ENCODE assay signal across 8 mouse cellular contexts in the genomic region with DNA sequence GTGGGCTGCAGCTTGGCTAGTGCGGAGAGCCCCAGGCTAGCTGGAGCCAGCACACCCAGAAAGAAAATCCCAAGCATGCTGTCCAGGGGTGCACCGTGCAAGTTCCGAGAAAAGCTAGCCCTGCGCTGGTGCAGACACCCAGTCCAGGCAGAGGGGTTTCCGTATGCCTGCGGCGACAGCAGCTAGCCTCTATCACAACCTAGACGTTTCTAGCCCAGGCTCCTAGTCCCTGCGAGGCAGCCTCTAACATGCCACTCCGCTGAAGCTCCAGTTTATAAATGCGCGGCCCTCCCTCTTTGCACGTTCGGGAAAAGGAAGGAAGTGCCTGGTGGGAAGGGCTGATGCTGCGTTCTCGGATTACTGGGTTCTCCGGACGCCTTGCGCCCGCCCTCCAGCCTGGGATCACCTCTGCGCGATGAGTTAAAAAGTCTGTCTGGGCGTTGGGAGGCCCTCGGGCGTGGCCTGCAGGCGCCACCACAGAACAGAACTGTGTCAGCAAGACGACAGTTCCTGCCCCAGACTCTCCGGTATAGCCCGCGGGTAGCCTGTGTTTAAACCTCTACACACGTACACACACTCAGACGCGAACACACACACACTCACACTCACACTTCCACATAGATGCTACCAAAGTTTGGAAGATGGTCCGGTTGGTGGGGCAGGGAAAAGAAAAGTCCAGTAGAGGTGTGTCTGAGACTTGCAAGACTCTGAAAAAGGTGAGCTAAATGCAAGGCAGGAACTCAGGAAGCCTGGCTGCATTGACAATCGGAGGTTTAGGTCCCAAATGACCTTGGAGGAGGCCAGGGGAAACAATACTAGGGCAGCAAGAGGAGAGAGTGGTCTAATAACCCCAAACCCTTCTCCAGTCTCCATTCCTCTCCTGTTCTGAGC. TPM values are rescaled to one million over a fixed set of nuclear protein-coding genes. Genes with fewer than 3 reads are reported as not detected.
DNase-seq lines count a peak whose midpoint lies in the region; ATAC-seq and TF ChIP-seq lines count a peak whose summit lies in the region.

A gene (minus strand): TSS at position 319 of the 891 bp plus-strand sequence.

- H3K9ac ChIP-seq in forebrain, embryonic 12.5 days, result peak within 1 kb of the TSS; percentile 44

- peak within 1 kb of the TSS; percentile 58 for H3K4me2 ChIP-seq in forebrain, embryonic 12.5 days

- no peak for TF ChIP-seq CTCF in left cerebral cortex, adult 2 months (IDR thresholded peaks at IDR 0.05)

- peak in 1 of 2 experiments; percentile 22 for DNase-seq in left cerebral cortex, adult 2 months (ENCODE audit: extremely low spot score in 1 of 2, low spot score in 2 of 2)
- no peak for DNase-seq in left cerebral cortex, adult 8-10 months (ENCODE audit: low spot score in 2 of 2)
- peak; percentile 77 to 83 for DNase-seq in heart, postnatal 14 days
- peak; percentile 82 to 90 for DNase-seq in kidney, postnatal 36 days
- peak; percentile 89 to 94 for DNase-seq in lung, postnatal 4 days
- DNase-seq in skeletal muscle tissue, adult 2 months (ENCODE audit: low read depth, low spot score), result peak; percentile 83
- DNase-seq in MN1 (ENCODE audit: low spot score), result no peak

- no peaks in the 10 kb centered on the region for H3K9me3 ChIP-seq in forebrain, embryonic 12.5 days

- 3% methylated on average over 35 of the region's 35 CpGs for WGBS in forebrain, embryonic 12.5 days

- H3K36me3 ChIP-seq in forebrain, embryonic 12.5 days (replicated peaks), result no peaks in the 10 kb centered on the region

- ATAC-seq in forebrain, embryonic 12.5 days (ENCODE audit: low FRiP score), result peak; percentile 24; the same call in 1 of the 2 replicates

- peak within 1 kb of the TSS; percentile 40 for H3K4me3 ChIP-seq in left cerebral cortex, adult 2 months
- H3K4me3 ChIP-seq in forebrain, embryonic 12.5 days (replicated peaks), result peak within 1 kb of the TSS; percentile 37

- H3K27me3 ChIP-seq in forebrain, embryonic 12.5 days, result peaks cover 49% of the 10 kb centered on the region

- peaks cover 28% of the 10 kb centered on the region for H3K4me1 ChIP-seq in forebrain, embryonic 12.5 days

- H3K27ac ChIP-seq in left cerebral cortex, adult 2 months, result peak within 1 kb of the TSS; percentile 57
- H3K27ac ChIP-seq in forebrain, embryonic 12.5 days, result no peak within 1 kb of the TSS

- intact Hi-C loops in left cerebral cortex, adult 2 months (cut with DNase I), result loop anchor here (5.0 kb wide), 3 partner anchors 129 to 249 kb away; no protein-coding TSS in a partner anchor
- intact Hi-C loops in heart, postnatal 14 days (cut with DNase I), result loop anchor here (5.0 to 10.0 kb wide), 6 partner anchors 129 to 286 kb away; no protein-coding TSS in a partner anchor

RNA-seq across cellular contexts. Expression of the gene that starts here (rescaled TPM):
- total RNA-seq in left cerebral cortex, adult 2 months (2021), result 10 to 100 TPM; 12.3 to 13.0 TPM
- total RNA-seq in left cerebral cortex, adult 8-10 months (2022), result 10 to 100 TPM in 2 of 4 experiments, 1 to 10 TPM in 2; 8.2 to 10.4 (median 9.9) TPM
- polyA plus RNA-seq in forebrain, embryonic 12.5 days (2016; fragmentation: Nextera tagmentation; extraction: Ambion mirVana), result 4.1 and 4.8 TPM in 2 replicates
- total RNA-seq in heart, postnatal 14 days (2021), result 10 to 100 TPM; 59.9 to 68.8 TPM

Comparison
In these comparisons a context has a peak if more than half of its experiments do, and no peak if none do; other contexts are left out.
1. RNA of the gene that starts here (total RNA-seq): 59.9 to 68.8 TPM in heart, postnatal 14 days; 12.3 to 13.0 TPM in left cerebral cortex, adult 2 months and 8.2 to 10.4 TPM in left cerebral cortex, adult 8-10 months; every median in the first group is over 4 times any median in the second.
2. DNase-seq: peak in heart, postnatal 14 days (2 of 2), kidney, postnatal 36 days (2 of 2), lung, postnatal 4 days (2 of 2) and skeletal muscle tissue, adult 2 months (single experiment); none in left cerebral cortex, adult 8-10 months (0 of 2) and MN1 (single experiment).